Mouse (Mus musculus): Measurements from ENCODE around the gene Lgals3.

DNA sequence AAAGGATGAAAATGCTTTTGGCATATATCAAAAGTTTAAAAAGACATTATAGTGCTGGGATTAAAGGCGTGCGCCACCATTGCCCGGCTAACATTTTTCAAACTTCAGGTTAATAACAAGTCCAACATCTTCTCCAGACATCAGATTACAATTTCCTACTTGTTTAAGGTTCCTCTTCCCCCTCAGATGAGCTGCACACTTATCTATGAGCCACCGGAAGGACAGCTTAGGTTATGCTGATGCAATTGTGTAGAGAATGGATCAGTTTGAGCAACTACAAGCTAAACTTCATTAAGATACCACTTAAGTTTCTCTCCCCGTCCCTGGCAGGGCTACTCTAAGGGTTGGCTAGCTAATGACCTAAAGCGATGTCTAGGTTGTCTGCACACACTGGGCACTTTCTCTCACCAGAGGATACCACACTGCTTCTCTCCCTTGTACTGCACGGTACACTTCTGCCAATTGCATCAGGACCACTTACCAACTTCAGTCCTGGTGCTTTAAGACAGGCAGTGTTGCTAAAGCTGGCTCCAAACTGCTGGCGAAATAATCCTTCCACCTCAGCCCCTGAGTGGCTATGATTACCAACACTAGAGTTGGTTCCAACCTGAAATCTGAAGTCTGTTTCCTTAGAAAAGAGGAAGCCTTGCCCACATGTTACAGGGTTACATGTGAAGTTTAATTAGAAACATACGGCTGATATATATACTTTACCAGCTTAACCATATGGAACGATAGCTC lies 26.0 kb downstream of the Lgals3 start:
- no peak for TF ChIP-seq POLR2A (IDR thresholded peaks at IDR 0.05; ENCODE audit: insufficient read depth, low read length)
- TF ChIP-seq CTCF (IDR thresholded peaks at IDR 0.05; ENCODE audit: low read depth, low read length) = no peak
- TF ChIP-seq EP300 (IDR thresholded peaks at IDR 0.05; ENCODE audit: insufficient read depth, low read depth, low read length) = no peak
